Mouse (Mus musculus) lung, adult 2 months (tissue): ENCODE data around the gene Nadk2.

Experiments
- CTCF ChIP-seq: fragments of 200-500 bp; IDR thresholded peaks from 2 replicates; pipeline ENCODE4 v1.5.1; 2011; ENCODE audit warnings: mild to moderate bottlenecking, low read length, control low read depth; ENCODE audit not compliant: insufficient read depth
- POLR2A ChIP-seq: fragments of 200-500 bp; IDR thresholded peaks from 2 replicates; pipeline ENCODE4 v1.6.1; 2011; ENCODE audit warnings: low read depth, mild to moderate bottlenecking, control low read depth, low read length, borderline replicate concordance; ENCODE audit errors: extremely low read depth

DNA sequence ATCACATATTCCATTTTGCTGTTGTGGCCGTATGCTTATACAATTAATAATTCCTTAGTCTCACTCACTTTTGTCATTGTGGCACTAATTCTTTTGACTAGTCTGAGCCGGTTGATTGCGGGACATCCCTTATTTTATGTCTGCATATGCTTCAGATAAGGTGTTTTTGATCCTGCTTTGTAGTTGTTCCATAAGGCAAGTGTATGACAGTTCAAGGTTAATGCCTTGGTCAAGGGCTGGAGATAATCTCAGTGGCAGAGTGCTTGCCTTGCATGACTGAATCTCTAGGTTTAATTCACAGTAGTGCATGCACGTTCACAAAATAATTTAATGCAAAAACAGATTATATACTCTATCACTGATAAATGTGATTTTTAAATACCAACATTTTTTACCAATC lies 25.8 kb downstream of the Nadk2 start:
- TF ChIP-seq POLR2A (no peak), CTCF (no peak)
